Mouse (Mus musculus): Measurements from ENCODE around the gene Tmem238.

Gene Tmem238

GRCm38 (mm10) chr7:4793248-4793647 lies 3.8 kb upstream of the Tmem238 start:
- intact Hi-C loops (cut with DNase I) = loop anchor here (5.0 to 10.0 kb wide), 2 partner anchors 81 to 168 kb away; no protein-coding TSS in a partner anchor

GRCm38 (mm10) chr7:4792278-4793212 lies 3.1 kb upstream of the Tmem238 start, which contains the start of gene Rpl28:
Rpl28 (plus strand) TSS chr7:4792874.
- intact Hi-C loops (cut with DNase I) = loop anchor here (5.0 to 10.0 kb wide), 2 partner anchors 80 to 168 kb away; no protein-coding TSS in a partner anchor

- intact Hi-C loops (cut with DNase I) = loop anchor here (5.0 kb wide), 2 partner anchors 46 to 231 kb away; partner anchors contain the start of gene Kmt5c
Measured at GRCm38 (mm10) chr7:4788499-4789435, 689 bp downstream of the Tmem238 start.

- intact Hi-C loops (cut with DNase I) = no loop called here
Measured at GRCm38 (mm10) chr7:4783667-4784268, 5.7 kb downstream of the Tmem238 start.

GRCm38 (mm10) chr7:4782759-4783158 lies 6.7 kb downstream of the Tmem238 start, which contains the start of the genes Il11 and Tmem190:
Il11 (minus strand) TSS chr7:4782859.
Tmem190 (plus strand) TSS chr7:4782937.
- intact Hi-C loops (cut with DNase I) = no loop called here

GRCm38 (mm10) chr7:4782130-4782529 lies 7.3 kb downstream of the Tmem238 start:
- intact Hi-C loops (cut with DNase I) = no loop called here

GRCm38 (mm10) chr7:4779921-4780320 lies 9.5 kb downstream of the Tmem238 start:
- intact Hi-C loops (cut with DNase I) = no loop called here

GRCm38 (mm10) chr7:4777851-4778637 lies 11.4 kb downstream of the Tmem238 start:
- intact Hi-C loops (cut with DNase I) = no loop called here

- intact Hi-C loops (cut with DNase I) = no loop called here
Measured at GRCm38 (mm10) chr7:4776861-4777830, 12.3 kb downstream of the Tmem238 start.

GRCm38 (mm10) chr7:4776131-4776530 lies 13.3 kb downstream of the Tmem238 start:
- intact Hi-C loops (cut with DNase I) = no loop called here

GRCm38 (mm10) chr7:4771202-4771601 lies 18.3 kb downstream of the Tmem238 start, which contains the start of gene Fam71e2:
Fam71e2 (minus strand) TSS chr7:4771302.
- intact Hi-C loops (cut with DNase I) = no loop called here

- intact Hi-C loops (cut with DNase I) = no loop called here
Measured at GRCm38 (mm10) chr7:4764946-4765710, 24.3 kb downstream of the Tmem238 start.

- intact Hi-C loops (cut with DNase I) = no loop called here
Measured at GRCm38 (mm10) chr7:4759670-4760069, 29.8 kb downstream of the Tmem238 start.

GRCm38 (mm10) chr7:4752821-4753570 lies 36.5 kb downstream of the Tmem238 start, which contains the start of gene Cox6b2:
Cox6b2 (minus strand) TSS chr7:4753094.
- intact Hi-C loops (cut with DNase I) = no loop called here

- intact Hi-C loops (cut with DNase I) = no loop called here
Measured at GRCm38 (mm10) chr7:4751971-4752820, 37.3 kb downstream of the Tmem238 start.

- intact Hi-C loops (cut with DNase I) = no loop called here
Measured at GRCm38 (mm10) chr7:4749169-4749568, 40.3 kb downstream of the Tmem238 start.

All from adrenal gland (tissue).